Mouse (Mus musculus): ENCODE results near the gene Arsg.

Arsg gene

DNA sequence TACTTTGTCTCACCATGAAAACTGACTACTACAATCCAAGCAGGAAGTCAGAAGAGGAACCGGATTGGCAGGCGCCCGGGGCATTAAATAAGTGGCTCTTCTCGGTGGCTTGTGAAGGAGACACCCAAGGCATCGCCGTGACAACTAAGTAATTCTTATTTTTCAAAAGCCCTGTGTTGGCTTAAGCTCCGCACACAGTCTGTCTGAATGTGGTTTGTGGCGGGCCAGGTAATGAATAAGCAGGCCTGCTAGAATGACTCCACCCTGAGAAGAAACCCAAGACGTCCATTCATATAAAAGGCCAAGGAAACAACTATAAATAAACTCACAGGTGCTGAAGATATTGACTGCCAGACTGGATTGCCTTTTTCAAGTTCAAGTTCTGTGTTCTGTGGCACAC lies 142.1 kb downstream of the Arsg start:
- no peak for DNase-seq (ENCODE audit: extremely low read depth, insufficient read length, low spot score)

- no peak for DNase-seq (ENCODE audit: extremely low read depth, insufficient read length, low spot score)
These were observed 143.2 kb downstream of the Arsg start for GRCm38 (mm10) chr11:109616352-109616751.

DNA sequence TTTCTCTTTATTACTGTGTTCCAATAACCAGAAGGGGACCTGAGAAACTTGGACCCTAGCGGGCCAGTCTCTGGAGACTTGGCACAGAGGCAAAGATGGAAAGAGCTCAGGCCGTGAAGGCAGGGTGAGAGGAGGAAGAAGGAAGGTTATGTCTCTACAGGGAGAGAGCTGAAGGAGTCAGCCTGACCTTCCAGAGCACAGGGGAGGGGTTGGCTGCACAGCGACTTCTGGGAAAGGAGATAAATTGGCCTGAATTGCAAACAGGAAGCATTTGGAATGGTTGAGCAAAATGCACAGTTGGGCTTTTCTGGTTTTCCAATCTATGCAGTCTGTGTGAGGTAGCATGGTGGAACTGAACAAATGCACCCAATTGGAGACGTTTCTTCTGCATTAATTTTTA lies 143.6 kb downstream of the Arsg start:
- no peak for DNase-seq (ENCODE audit: extremely low read depth, insufficient read length, low spot score)

DNA sequence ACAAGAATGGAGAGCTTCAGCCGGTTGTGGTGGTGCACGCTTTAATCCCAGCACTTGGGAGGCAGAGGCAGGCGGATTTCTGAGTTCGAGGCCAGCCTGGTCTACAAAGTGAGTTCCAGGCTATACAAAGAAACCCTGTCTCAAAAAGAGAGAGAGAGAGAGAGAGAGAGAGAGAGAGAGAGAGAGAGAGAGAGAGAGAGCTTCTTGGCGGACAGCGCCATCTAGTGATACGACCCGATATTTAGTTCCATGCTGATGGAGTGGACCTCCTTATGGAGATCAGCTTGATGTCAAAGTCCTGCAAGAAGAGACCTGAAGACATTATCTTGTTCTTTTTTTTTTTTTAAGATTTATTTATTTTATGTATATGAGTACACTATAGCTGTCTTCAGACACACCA lies 145.9 kb downstream of the Arsg start:
- DNase-seq (ENCODE audit: extremely low read depth, insufficient read length, low spot score), result peak; percentile 46

GRCm38 (mm10) chr11:109620356-109620755 lies 147.2 kb downstream of the Arsg start:
- DNase-seq (ENCODE audit: extremely low read depth, insufficient read length, low spot score), result peak; percentile 47

GRCm38 (mm10) chr11:109621183-109621582 lies 148.0 kb downstream of the Arsg start:
- DNase-seq (ENCODE audit: extremely low read depth, insufficient read length, low spot score), result peak; percentile 39

GRCm38 (mm10) chr11:109622518-109623037 lies 149.4 kb downstream of the Arsg start:
- DNase-seq (ENCODE audit: extremely low read depth, insufficient read length, low spot score), result no peak
